Mouse (Mus musculus) heart, adult 2 months (tissue): Measurements from ENCODE around the gene Syt2.

ENCODE experiments used
- CTCF ChIP-seq: fragments of 200-600 bp; IDR thresholded peaks from 2 replicates; pipeline ENCODE4 v1.8.1; 2022; ENCODE audit warnings: antibody characterized with exemption, mild to moderate bottlenecking, moderate library complexity
- EP300 ChIP-seq: fragments of 200-500 bp; IDR thresholded peaks from 2 replicates; pipeline ENCODE4 v1.6.1; 2011; ENCODE audit warnings: low read depth, low read length, control low read depth; ENCODE audit not compliant: insufficient read depth
- POLR2A ChIP-seq: fragments of 200-500 bp; IDR thresholded peaks from 2 replicates; pipeline ENCODE4 v1.6.1; 2011; ENCODE audit warnings: mild to moderate bottlenecking, low read depth, low read length, control low read depth; ENCODE audit not compliant: insufficient read depth

DNA sequence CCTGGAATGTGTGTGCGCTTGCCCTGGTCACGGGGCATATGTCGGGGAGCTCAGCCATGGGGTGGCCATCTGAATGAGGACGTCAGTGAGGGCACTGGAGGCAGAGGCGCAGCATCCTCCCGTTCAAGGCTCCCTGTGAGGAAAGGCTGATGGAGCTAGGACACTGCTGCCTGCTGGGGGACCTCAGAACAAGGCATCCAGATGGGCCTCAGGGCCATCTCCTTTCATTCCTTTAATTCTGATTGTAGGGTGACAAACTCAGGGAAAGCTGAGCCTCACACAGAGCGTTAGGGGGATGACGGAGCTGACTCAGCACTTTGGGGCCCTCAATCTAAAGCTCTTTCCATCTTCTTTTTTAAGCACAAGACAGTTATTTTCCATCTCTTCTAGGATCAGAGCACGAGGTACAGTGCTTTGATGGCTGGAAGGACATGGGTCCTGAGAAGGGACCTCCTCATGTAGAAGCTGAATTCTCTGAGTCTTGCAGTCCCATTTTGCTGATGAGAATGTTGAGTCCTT is 66.4 kb downstream of the Syt2 start:
- TF ChIP-seq EP300: no peak
- no peak for TF ChIP-seq POLR2A
- TF ChIP-seq CTCF: no peak
